Mouse (Mus musculus): ENCODE data around the gene Mcrip1. TPM values are rescaled to one million over a fixed set of nuclear protein-coding genes. Genes with fewer than 3 reads are reported as not detected.
"Not testable (repeated sequence)": the region's sequence is repeated elsewhere in the genome, so short reads cannot be mapped to it uniquely, and the experiment has no call there.

Mcrip1 gene
- 65.4 and 90.1 TPM in 2 replicates for polyA plus RNA-seq (2011; ENCODE audit: insufficient read length, low read depth, missing spikeins)

- TF ChIP-seq POLR2A (IDR thresholded peaks at IDR 0.05; ENCODE audit: low read depth, low read length) (peak; percentile 71), CTCF (IDR thresholded peaks at IDR 0.05; ENCODE audit: borderline replicate concordance, insufficient read depth, low read length) (no peak)
- H3K4me3 ChIP-seq (ENCODE audit: insufficient read depth, low read length), result peak within 1 kb of the TSS; percentile 71
Observed at GRCm38 (mm10) chr11:120549168-120549945, at the start of gene Mcrip1. TSS of gene Mcrip1 (minus strand) at chr11:120549727.

GRCm38 (mm10) chr11:120598990-120599549 is 49.5 kb upstream of the Mcrip1 start:
- peak overlapping the region; percentile 60 for H3K4me3 ChIP-seq (ENCODE audit: insufficient read depth, low read length)
- TF ChIP-seq POLR2A (IDR thresholded peaks at IDR 0.05; ENCODE audit: low read depth, low read length) (0 out of 2 replicates have a peak, but pooled peaks have one; percentile 37), CTCF (IDR thresholded peaks at IDR 0.05; ENCODE audit: borderline replicate concordance, insufficient read depth, low read length) (no peak)
- H3K27ac ChIP-seq (ENCODE audit: insufficient read depth, low read length), result peak overlapping the region; percentile 63; the same call in 1 of the 2 replicates
- H3K4me1 ChIP-seq (ENCODE audit: control insufficient read depth, insufficient read depth, low read length), result peaks cover 7% of the 10 kb centered on the region

More at GRCm38 (mm10) chr11:120549168-120549945, at the start of gene Mcrip1:
- H3K4me1 ChIP-seq (ENCODE audit: control insufficient read depth, insufficient read depth, low read length), result peaks cover 3% of the 10 kb centered on the region; the same call in 1 of the 2 replicates
- peak within 1 kb of the TSS; percentile 84 for H3K27ac ChIP-seq (ENCODE audit: insufficient read depth, low read length)

DNA sequence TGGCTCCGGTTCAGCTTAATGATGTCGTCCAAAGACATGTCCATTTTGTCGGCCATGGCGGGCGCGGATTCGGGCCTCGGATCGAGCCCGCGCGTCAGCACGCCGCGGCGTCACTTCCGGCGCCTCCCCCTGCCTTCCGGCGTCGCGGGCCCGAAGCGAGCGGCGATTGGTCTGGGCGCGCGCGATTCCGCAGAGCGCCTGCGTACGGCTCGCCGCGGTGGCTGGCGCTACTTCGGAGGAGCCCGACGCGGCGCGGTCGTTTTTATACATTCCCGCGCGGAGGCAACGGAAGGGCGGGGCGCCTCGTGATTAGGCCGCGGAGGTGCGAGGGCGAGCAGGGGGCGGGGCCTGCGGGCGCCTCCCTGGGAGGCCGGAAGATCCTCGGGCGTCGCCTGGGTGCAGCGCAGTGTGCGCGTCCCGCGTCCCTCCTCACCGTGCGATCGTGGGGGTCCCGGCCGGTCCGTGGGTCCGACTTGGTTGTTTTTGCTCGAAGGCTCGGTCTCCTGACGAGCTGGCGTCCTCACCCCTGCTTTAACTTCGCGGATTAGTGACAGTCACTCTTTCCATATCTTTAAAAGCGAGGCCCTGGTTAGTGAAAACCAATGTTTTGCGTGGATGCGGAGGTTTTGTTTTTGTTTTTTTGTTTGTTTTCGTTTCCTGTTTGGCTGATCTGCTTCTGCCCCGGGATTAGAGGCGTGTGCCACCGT is 48.9 kb upstream of the Mcrip1 start, which contains the start of the genes Alyref and Anapc11:
Alyref (minus strand) TSS at position 83 of the 707 bp plus-strand sequence.
Anapc11 (plus strand) TSS at position 139 of the 707 bp plus-strand sequence.
- Histone ChIP-seq H3K4me3 (ENCODE audit: insufficient read depth, low read length) (peak within 1 kb of the TSS; percentile 95), H3K4me1 (ENCODE audit: control insufficient read depth, insufficient read depth, low read length) (peaks cover 7% of the 10 kb centered on the region), H3K27ac (ENCODE audit: insufficient read depth, low read length) (peak within 1 kb of the TSS; percentile 63)
- peak; percentile 90 for TF ChIP-seq POLR2A (IDR thresholded peaks at IDR 0.05; ENCODE audit: low read depth, low read length)
- TF ChIP-seq CTCF (IDR thresholded peaks at IDR 0.05; ENCODE audit: borderline replicate concordance, insufficient read depth, low read length), result no peak

DNA sequence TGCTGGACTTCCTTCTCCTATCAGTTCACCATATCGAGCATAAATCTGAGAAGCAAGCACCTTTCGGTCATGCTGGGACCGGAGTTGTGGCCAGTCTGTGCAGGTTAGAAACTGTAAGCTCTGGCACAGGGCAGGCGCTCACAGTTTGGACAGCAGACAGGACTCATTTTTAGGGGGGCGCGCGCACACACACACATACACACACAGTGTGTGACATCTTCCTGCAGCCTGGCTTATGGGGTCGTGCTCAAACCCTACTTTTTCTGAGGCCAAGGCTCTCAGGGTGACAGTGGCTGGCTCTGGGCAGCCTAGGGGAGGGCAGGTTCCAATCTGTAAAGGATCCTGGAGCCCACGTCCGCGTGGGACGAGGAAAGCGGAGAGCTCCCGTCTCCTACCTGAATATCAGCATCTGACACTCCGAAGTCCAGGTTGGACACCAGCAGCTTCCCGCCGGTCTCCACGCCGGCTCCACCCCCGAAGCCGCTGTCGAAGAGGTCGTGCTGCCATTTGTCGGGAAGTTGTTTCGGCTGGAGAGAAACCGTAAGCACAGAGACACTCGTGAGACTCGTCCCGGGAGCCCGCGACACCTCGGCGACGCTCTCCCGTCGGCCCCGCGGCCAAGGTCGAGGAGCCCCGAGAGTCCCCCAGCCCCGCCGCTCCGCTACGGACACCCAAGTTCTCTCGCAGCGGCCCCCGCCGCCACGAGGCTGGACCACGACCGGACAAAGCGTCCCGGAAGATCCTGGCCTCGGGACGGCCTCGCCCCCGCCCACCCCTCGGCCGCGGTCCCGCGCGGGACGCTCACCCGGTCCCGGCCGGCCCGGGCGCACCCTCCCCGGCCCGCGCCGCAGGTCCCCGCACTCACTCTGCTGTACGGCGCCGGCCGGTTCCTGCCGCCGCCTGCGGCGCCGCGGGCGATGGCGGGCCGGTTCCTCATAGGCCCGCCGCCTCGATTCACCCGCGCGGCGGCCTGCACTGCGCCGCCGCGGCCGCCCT is 48.0 kb upstream of the Mcrip1 start:
- peaks cover 7% of the 10 kb centered on the region for H3K4me1 ChIP-seq (ENCODE audit: control insufficient read depth, insufficient read depth, low read length)

GRCm38 (mm10) chr11:120588531-120588930 is 39.0 kb upstream of the Mcrip1 start:
- no peak for TF ChIP-seq CTCF (IDR thresholded peaks at IDR 0.05; ENCODE audit: borderline replicate concordance, insufficient read depth, low read length)
- TF ChIP-seq POLR2A (IDR thresholded peaks at IDR 0.05; ENCODE audit: low read depth, low read length), result no peak
- no peak overlapping the region for H3K27ac ChIP-seq (ENCODE audit: insufficient read depth, low read length)
- no peaks in the 10 kb centered on the region for H3K4me1 ChIP-seq (ENCODE audit: control insufficient read depth, insufficient read depth, low read length)
- no peak overlapping the region for H3K4me3 ChIP-seq (ENCODE audit: insufficient read depth, low read length)

More for the DNA sequence above, 48.0 kb upstream of the Mcrip1 start:
- no peak overlapping the region for H3K27ac ChIP-seq (ENCODE audit: insufficient read depth, low read length)
- TF ChIP-seq POLR2A (IDR thresholded peaks at IDR 0.05; ENCODE audit: low read depth, low read length) (no peak), CTCF (IDR thresholded peaks at IDR 0.05; ENCODE audit: borderline replicate concordance, insufficient read depth, low read length) (no peak)
- H3K4me3 ChIP-seq (ENCODE audit: insufficient read depth, low read length), result peak overlapping the region; percentile 95

GRCm38 (mm10) chr11:120583937-120584336 is 34.4 kb upstream of the Mcrip1 start:
- Histone ChIP-seq H3K4me1 (ENCODE audit: control insufficient read depth, insufficient read depth, low read length) (0 out of 2 replicates have a peak, but pooled peaks cover 3% of the 10 kb centered on the region), H3K27ac (ENCODE audit: insufficient read depth, low read length) (no peak overlapping the region), H3K4me3 (ENCODE audit: insufficient read depth, low read length) (no peak overlapping the region)
- TF ChIP-seq POLR2A (IDR thresholded peaks at IDR 0.05; ENCODE audit: low read depth, low read length) (no peak), CTCF (IDR thresholded peaks at IDR 0.05; ENCODE audit: borderline replicate concordance, insufficient read depth, low read length) (no peak)

DNA sequence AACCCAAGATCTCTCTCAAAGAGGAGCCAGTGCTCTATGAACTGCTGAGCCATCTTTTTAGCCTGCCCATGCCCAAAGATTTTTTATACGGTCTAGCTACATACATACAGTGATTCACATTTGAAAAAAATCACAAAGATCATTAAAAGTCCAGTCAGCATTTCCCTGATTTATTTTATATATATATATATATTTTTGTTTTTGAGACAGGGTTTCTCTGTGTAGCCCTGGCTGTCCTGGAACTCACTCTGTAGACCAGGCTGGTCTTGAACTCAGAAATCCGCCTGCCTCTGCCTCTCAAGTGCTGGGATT is 33.4 kb upstream of the Mcrip1 start:
- H3K27ac ChIP-seq (ENCODE audit: insufficient read depth, low read length); H3K4me1 ChIP-seq (ENCODE audit: control insufficient read depth, insufficient read depth, low read length); H3K4me3 ChIP-seq (ENCODE audit: insufficient read depth, low read length): not testable (repeated sequence)

DNA sequence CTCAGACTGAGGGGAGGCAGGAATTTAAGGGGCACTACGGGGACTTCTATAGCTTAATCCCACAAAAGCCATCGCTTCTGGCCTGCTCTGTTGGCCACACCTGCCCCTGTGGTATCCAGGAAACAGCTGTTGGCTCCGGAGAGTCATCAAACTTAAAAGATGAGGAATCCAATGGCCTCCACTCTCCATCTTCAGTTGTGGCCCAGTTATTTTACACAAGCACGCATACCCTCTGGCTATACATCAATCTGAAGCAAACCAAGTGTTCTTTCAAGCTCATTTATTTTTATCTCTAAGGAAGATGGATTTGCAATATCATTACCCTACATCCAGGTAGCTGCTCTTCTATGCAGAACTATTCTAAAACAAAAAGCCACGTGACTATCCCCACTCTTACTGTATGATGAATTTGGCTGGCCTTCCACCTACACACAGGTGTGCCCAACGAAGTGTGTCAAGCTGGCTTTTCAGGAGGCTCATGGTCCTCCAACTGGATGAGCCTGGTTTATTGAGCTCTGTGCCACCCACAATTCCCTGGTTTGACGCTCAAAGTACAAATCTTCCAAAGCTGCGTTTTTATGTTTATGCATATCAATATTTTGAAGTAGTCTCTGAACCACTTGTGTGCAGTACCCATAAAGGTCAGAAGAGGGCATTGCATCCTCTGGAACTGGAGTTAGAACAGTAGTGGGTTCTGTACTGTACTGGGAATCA is 32.9 kb upstream of the Mcrip1 start:
- Histone ChIP-seq H3K4me3 (ENCODE audit: insufficient read depth, low read length) (no peak overlapping the region), H3K27ac (ENCODE audit: insufficient read depth, low read length) (peak overlapping the region; percentile 58), H3K4me1 (ENCODE audit: control insufficient read depth, insufficient read depth, low read length) (0 out of 2 replicates have a peak, but pooled peaks cover 6% of the 10 kb centered on the region)
- TF ChIP-seq POLR2A (IDR thresholded peaks at IDR 0.05; ENCODE audit: low read depth, low read length), result no peak; the same call in 1 of the 2 replicates
